Mouse (Mus musculus) frontal cortex, postnatal 10 days (tissue): ENCODE results near the gene Foxp1.

ENCODE experiments used
- DNase-seq, 2 experiments: peaks; one replicate each; pipeline ENCODE4 v3.0.0; 2022; ENCODE audit warnings: low spot score in 2 of 2, mixed read lengths in 1 of 2

The Foxp1 gene

DNA sequence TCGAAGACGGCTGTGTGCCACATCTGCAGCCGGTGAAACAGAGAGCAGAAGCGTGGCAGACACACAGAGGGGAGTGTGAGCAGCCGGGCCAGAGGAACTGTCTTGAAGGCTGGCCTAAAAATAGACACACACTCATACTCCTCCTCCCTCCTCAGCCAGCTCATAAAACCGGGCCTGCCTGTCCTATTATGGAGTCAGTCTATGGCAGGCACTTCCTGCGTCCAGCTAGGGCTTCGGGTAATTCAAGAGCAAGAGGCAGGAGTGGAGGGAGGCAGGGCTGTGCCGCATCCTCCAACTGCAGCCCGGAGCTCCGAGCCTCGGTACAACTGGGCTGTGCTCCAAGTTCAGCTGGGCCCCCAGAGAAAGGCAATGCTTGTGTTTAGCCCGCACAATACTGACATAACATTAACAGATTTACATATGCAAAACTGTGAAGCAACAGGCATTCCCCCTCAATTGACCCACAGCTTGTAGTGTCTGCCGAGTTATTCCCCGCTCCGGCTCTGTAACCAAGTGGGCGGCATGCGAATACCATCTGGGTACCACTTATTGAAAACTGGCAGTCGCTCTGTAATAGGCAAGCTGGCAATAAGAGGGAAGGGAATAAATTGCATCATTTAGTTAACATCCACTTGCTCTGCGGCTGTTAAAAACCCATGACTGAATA is 37.2 kb downstream of the Foxp1 start:
- peak; percentile 62 to 72 for DNase-seq

DNA sequence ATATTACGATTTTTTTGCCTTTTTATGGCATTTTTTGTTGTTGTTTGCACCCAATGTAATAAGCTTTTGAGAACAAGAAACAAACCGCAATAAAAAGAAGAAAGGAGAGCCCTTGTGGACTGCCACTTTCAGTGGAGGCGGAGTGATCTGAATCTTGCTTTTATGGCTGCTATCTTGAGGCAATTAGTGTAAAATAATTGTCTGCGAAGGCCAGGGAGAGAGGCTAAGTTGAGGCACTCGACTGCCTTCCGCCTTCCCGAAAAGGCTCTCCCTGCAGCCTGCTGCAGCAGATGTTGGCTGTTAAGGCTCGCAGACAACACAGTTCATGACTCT is 37.7 kb downstream of the Foxp1 start:
- DNase-seq: no peak

GRCm38 (mm10) chr6:99484197-99484725 is 38.3 kb downstream of the Foxp1 start:
- no peak for DNase-seq

- no peak for DNase-seq
Measured at GRCm38 (mm10) chr6:99483556-99483955, 39.0 kb downstream of the Foxp1 start.

DNA sequence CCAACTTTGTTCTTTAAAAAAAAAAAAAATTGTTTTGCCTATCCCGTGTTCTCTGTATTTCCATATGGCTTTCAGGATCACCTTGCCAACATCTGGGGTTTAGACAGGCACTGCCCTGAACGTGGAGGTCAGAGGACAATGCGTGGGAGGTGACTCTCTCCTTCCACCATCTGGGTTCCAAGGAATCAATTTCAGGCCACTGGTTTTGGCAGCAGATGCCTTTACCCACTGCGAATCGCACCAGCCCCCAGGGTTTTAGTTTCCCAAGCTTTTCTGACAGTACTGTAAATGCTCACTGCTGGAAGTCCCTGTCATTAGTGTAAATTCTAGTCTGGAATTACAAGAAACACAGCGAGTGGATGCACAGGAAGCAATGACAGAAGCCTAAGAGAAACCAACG is 41.0 kb downstream of the Foxp1 start:
- DNase-seq: no peak

DNA sequence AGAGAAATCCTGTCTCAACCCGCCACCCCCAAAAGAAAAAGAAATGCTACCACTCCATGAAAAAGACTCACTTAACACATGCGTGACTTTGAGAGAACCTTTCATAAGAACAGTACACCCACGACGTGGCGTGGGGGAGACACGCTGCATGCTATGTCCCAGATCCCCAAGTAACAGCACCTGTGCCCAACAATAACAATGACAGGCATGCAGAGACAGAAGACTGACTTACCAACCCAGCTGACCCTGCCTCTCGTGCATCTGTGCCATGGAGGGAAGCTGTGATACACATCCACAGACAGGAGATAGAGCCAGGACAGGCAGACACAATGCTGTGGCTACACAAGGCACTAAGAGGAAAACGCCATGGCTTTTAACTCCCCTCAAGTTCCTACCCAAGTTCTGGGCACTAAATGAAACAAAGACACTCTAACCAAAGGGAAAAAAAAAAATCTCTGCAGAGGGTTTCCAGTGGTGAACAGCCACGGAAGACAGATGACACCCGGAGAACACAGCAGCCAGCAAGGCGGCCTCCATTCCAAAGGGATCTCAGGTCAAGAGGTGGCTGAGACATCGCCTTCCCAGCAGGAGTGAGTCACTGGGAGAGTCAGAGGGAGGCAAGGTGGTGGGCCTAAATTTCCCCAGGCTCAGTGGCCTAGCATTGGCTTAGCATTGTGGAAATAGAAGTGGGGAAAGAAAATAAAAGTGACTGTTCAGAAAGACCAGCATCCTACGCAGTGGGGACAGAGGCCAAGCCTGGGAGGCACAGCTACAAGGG is 43.5 kb downstream of the Foxp1 start:
- DNase-seq: no peak

- DNase-seq: no peak
Measured at GRCm38 (mm10) chr6:99475040-99475439, 47.5 kb downstream of the Foxp1 start.

DNA sequence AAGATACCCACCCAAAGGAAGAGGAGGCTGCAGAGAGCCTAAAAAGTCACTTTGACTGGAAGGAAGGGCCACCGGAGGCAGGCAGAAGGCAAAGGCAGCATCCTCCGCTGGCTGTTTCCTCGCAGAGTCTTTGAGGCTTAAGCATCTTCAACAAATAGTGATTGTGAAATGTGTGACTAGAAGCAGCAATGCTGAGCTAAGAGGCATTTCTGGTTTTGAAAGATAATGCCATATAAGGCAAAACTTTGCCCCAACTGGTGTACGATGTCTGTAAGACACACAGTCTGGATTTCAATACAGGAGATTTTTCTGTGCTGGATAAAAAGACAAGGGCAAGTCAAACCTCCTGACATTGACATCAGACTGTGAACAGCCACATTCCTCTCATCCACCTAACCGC is 51.6 kb downstream of the Foxp1 start:
- no peak for DNase-seq

DNA sequence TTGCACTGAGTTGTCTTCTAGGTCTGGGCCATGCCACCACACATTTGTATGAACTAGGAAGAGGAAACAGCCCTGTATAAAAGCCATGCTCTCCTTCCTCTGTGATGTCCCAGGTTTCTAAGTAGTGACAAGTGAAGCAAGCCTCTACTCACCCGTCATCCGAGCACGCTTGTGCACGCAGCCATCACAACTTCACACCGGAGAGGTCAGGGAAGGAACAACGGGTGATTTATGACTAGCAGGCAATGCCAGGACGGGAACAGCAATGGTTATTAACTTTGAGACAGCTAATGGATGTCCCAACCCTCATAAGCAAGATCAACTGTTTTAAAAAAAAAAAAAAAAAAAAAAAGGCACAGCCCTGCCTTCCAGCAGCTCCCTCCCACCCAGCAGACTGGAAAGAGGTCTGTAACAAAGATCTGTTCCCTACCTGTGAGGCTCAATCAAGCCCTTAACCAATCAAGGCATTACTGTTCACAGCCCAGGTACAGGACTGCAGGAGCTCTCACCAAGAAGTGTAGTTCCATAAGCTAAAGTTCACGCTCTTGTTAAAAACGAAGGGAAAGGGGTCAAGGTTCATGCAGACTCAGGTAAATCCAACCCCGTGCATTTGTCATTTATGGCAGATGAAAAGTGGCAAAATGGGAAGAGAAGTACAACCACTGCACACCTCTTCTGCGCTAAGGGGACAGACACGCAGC is 53.2 kb downstream of the Foxp1 start:
- DNase-seq: no peak

GRCm38 (mm10) chr6:99467831-99468230 is 54.7 kb downstream of the Foxp1 start:
- no peak for DNase-seq

GRCm38 (mm10) chr6:99467109-99467508 is 55.4 kb downstream of the Foxp1 start:
- DNase-seq: no peak

DNA sequence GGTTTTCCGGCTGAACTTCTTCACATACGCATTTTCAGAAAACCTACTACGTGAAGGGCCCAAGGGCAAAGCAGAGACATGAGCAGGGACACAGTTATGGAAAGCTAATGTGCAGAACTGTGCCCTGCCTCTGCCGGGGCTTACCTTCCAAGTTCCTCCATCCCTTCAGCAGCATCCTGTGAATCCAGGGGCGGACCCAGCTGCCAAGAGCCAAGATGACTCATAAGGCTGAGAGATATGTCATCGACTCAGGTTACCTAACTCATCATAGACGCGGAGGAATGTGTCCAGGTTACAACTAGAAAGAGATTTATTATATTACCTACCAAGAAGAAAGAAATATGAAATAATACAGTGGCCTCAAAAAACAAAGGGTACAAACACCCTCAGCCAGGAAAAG is 56.2 kb downstream of the Foxp1 start:
- DNase-seq: no peak

- DNase-seq: no peak
Measured at GRCm38 (mm10) chr6:99464449-99464848, 58.1 kb downstream of the Foxp1 start.

DNA sequence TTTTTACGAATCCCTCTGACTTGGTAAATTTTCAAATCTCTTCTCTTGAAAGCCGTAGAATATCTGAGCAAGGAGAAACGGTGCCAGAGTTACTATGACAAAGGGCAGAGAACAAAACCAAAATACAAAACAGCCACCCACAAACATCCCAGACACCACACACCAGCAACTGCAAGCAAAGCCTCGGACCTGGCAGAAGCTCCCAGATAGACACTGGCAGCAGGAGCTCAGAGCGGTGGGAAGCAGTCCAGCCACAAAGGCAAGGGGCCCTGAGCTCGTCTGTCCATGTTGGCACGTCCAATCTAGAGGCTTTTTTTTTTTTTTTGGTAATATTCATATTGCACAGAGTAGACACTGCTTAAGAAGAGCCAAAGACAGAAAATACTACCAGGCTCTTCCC is 58.6 kb downstream of the Foxp1 start:
- no peak for DNase-seq

DNA sequence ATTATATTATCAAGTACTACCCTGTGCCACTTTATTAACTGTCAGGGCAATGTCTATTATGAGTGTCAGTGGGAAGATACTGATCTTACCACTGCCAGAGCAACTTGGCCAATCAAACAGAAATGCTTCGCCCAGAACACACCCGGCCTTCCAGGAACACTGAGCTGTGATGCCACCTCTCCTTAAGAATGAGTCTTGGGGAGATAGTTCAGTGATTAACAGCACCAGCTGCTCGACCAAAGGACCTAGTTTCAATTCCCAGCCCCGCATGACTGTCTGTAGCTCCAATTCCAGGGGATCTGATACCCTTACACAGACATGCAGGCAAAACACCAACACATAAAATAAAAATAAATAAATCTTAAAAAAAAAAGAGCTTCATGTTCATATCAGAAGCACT is 63.7 kb downstream of the Foxp1 start:
- DNase-seq: no peak

DNA sequence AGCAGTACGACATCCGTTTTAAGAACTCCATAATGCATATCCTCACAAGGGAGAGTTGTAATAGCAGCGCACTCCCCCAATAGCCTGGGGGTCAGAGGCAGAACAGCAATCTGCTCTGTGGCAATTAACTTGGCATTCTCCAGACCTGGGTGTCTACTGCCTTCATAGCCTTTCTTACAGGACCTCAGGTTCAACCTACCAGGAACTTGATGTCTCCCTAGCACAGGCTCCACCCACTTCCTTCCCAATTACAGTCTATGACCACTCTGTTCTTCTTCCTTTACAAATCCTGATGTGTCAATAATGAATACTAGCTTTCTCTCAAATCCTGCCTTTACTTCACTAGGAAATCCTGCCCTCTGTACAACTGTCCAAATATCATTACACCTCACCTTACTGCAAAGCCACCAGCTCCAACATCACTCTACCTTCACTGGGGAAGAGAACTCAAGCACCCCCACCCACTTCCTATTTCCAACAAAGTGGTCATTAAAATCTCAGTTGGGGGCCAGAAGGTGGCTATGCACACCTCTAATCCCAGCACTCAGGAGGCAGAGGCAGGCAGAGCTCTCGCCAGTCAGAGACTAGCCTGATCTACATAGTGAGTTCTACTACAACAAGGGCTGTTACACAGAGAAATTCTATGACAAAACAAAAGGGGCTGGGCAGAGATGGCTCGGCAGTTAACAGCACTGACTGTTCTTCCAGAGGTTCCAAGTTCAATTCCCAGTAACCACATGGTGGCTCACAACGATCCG is 68.6 kb downstream of the Foxp1 start:
- no peak for DNase-seq

DNA sequence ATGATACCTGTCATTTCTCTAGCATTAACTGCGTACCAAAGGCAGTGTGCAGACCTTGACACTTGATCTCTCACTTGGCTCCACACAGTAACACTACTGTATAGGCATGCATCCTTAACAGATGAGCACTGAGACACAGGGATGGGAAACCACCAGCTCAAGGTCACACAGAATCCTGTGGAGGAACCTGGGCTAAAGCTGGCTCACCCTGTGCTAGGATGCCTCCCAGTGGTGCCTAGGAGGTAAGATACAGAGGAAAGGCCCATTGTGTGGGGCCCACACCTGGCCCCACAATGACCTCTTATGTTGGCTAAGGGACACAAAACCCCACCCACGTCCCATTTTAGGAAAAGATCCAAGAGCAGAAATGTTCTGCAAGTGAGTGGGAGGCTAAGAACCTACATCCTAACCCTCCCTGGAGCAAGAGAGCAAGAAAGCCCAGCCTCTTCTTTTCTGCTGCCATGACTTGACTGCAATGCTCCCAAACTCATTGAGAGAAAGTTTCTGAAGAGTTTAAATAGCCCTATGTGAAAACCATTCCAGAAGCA is 69.8 kb downstream of the Foxp1 start:
- no peak for DNase-seq

DNA sequence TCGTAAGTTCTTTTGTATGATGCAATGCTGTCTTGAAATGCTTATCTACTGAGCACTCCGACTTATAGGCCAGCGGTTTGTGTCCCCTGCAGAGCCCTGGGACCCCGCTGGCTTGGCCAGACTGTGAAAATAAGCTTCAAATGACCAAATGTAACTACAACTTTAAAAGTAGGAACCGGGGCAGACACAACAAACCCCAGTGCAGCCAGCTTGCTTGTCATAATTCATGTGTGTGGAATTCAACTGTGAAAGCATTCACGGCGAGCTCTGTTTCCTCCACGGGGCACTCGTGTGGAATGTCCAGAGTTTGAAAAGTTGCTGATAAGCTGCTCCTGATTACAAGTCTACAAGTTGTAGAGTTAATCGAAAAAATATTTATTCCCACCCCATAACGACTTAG is 71.0 kb downstream of the Foxp1 start:
- no peak for DNase-seq

- DNase-seq: no peak
Measured at GRCm38 (mm10) chr6:99447447-99447846, 75.1 kb downstream of the Foxp1 start.

DNA sequence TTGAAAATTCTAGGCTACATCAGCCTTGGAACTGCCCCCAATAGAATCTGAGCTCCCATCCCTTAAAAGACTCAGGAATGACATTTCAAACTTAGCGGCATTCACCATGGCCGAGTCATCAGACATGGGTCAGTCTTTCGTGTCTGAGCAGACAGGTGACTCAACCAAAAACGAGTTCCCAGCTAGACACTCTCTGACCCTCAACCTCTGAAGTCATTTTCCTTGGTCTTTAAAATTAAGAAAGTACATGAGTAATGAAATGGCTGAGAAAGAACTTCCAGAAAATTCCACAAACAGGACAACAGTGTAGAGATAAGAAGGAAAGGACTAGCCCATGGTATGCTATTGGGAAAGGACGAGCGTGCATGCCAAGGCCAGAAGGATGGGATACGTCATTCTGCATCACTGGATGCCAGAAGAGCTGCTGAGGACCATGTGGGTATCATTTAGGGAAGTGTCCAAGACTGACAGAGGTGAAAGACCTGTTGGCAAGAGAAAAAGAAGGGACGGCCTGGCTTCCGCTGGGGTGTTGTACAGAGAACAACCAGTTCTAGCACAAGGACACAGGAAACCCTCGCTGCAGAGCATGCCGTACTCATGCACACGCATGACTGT is 75.6 kb downstream of the Foxp1 start:
- DNase-seq: no peak

DNA sequence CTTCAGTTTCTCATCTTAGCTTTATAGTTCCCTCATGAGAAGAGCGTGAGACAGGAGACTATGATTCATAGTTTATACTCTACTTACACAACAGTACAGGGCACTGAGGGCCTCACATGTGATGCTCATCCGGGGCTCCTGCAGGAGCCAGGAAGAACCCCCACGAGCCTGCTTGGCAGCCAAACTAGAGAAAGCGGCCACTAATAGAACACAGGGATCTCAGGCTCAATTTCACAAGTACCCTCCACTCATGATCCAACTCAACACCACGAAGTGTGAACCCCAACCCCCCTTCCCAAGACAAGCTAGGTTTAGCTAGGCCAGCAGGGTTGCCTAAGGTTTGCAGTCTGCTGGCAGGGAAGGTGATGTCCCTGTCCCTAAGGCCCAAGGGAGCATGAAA is 79.1 kb downstream of the Foxp1 start:
- no peak for DNase-seq
